Mouse (Mus musculus) liver, embryonic 12.5 days (tissue): ENCODE results near the gene Agbl3. TPM values are rescaled to one million over a fixed set of nuclear protein-coding genes. Genes with fewer than 3 reads are reported as not detected.

ENCODE experiments used
- ATAC-seq: fragments of 200-750 bp; cut with Nextera tagmentation; 2 replicates; pipeline ENCODE4 v1.8.0; 2017; ENCODE audit warnings: moderate number of reproducible peaks, mild to moderate bottlenecking, moderate library complexity
- H3K27ac ChIP-seq: fragments of 300-500 bp; sonication (generic); 2 replicates; pipeline ENCODE4 v1.5.1; 2016; ENCODE audit warnings: mild to moderate bottlenecking
- H3K27me3 ChIP-seq: fragments of 300-500 bp; sonication (generic); replicated peaks from 2 replicates; pipeline ENCODE4 v1.6.1; 2016; ENCODE audit warnings: mild to moderate bottlenecking, moderate library complexity
- H3K36me3 ChIP-seq: fragments of 300-500 bp; sonication (generic); 2 replicates; pipeline ENCODE4 v1.6.1; 2016; ENCODE audit warnings: mild to moderate bottlenecking, moderate library complexity
- H3K4me1 ChIP-seq: fragments of 300-500 bp; sonication (generic); 2 replicates; pipeline ENCODE4 v1.6.1; 2016
- H3K4me2 ChIP-seq: fragments of 300-500 bp; sonication (generic); 2 replicates; pipeline ENCODE4 v1.6.1; 2016; ENCODE audit warnings: mild to moderate bottlenecking, moderate library complexity
- H3K4me3 ChIP-seq: fragments of 300-500 bp; sonication (generic); 2 replicates; pipeline ENCODE4 v1.5.1; 2016; ENCODE audit warnings: mild to moderate bottlenecking, moderate library complexity
- H3K9ac ChIP-seq: fragments of 300-500 bp; sonication (generic); 2 replicates; pipeline ENCODE4 v1.6.1; 2016; ENCODE audit warnings: mild to moderate bottlenecking, moderate library complexity
- H3K9me3 ChIP-seq: fragments of 300-500 bp; sonication (generic); replicated peaks from 2 replicates; pipeline ENCODE4 v1.6.1; 2016; ENCODE audit warnings: mild to moderate bottlenecking, moderate library complexity
- WGBS: fragments of 180-500 bp; shearing (Covaris S2); methylation state at CpG from one replicate; pipeline ENCODE4 v1.1.7; 2016; ENCODE audit not compliant: insufficient replicate concordance; 5-methylcytosine and 5-hydroxymethylcytosine counted together
- polyA plus RNA-seq: library from polyadenylated mRNA; unstranded; fragments of >200 nt; fragmentation: Nextera tagmentation; extraction: Ambion mirVana; gene quantifications from 2 replicates; pipeline ENCODE4 v1.2.1, GENCODE M21; 2016

Gene Agbl3
- polyA plus RNA-seq, 1 experiment from 2014 or later: 6.0 TPM

GRCm38 (mm10) chr6:34758340-34758739 is 21.9 kb upstream of the Agbl3 start:
- ATAC-seq: no peak
- no peak overlapping the region for H3K9ac ChIP-seq
- WGBS: 85% methylated on average over 2 of the region's 2 CpGs
- no peaks in the 10 kb centered on the region for H3K27me3 ChIP-seq
- no peak overlapping the region for H3K27ac ChIP-seq
- H3K4me2 ChIP-seq: no peak overlapping the region
- no peak overlapping the region for H3K4me3 ChIP-seq
- H3K4me1 ChIP-seq: peaks cover 5% of the 10 kb centered on the region; the same call in 1 of the 2 replicates
- no peaks in the 10 kb centered on the region for H3K9me3 ChIP-seq
- H3K36me3 ChIP-seq: peaks cover 31% of the 10 kb centered on the region

DNA sequence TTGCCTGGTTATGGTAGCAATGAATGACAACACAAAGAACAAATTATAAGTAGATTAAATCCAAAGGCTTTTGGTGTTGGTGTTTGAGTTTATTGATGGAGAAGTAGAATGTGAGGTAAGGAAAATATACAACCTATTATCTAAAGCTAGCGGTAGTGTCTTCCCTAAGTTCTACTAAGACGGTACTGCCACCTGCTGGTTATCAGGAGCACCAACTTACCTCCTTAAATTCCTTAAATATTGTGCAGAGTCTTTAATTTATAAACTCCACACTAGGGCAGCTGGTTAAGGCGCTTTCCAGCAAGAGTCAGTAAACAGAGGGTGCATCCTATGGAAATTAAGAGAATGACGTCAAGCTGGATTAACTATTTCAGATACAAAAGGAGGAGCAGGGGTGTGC is 20.2 kb upstream of the Agbl3 start:
- H3K9ac ChIP-seq: no peak overlapping the region
- no peak overlapping the region for H3K4me2 ChIP-seq
- H3K27me3 ChIP-seq: no peaks in the 10 kb centered on the region
- H3K4me1 ChIP-seq: peaks cover 5% of the 10 kb centered on the region; the same call in 1 of the 2 replicates
- H3K9me3 ChIP-seq: no peaks in the 10 kb centered on the region
- H3K4me3 ChIP-seq: no peak overlapping the region
- WGBS: 42% methylated on average over 4 of the region's 4 CpGs
- H3K27ac ChIP-seq: no peak overlapping the region
- peaks cover 39% of the 10 kb centered on the region for H3K36me3 ChIP-seq
- no peak for ATAC-seq

- Histone ChIP-seq H3K36me3 (peaks cover 44% of the 10 kb centered on the region), H3K9me3 (no peaks in the 10 kb centered on the region), H3K9ac (no peak overlapping the region), H3K4me2 (no peak overlapping the region), H3K4me1 (peaks cover 23% of the 10 kb centered on the region), H3K27me3 (no peaks in the 10 kb centered on the region), H3K4me3 (no peak overlapping the region), H3K27ac (no peak overlapping the region)
- 0 out of 2 replicates have a peak, but pooled peaks have one; percentile 59 for ATAC-seq
- 61% methylated on average over 5 of the region's 5 CpGs for WGBS
Measured at GRCm38 (mm10) chr6:34765721-34766120, 14.5 kb upstream of the Agbl3 start.

GRCm38 (mm10) chr6:34769984-34770383 is 10.2 kb upstream of the Agbl3 start:
- no peaks in the 10 kb centered on the region for H3K27me3 ChIP-seq
- ATAC-seq: no peak
- no peak overlapping the region for H3K4me3 ChIP-seq
- H3K4me1 ChIP-seq: peaks cover 20% of the 10 kb centered on the region
- H3K4me2 ChIP-seq: no peak overlapping the region
- H3K36me3 ChIP-seq: peaks cover 42% of the 10 kb centered on the region
- no peaks in the 10 kb centered on the region for H3K9me3 ChIP-seq
- WGBS: 82% methylated on average over 2 of the region's 2 CpGs
- H3K27ac ChIP-seq: no peak overlapping the region
- H3K9ac ChIP-seq: no peak overlapping the region

GRCm38 (mm10) chr6:34770491-34770890 is 9.7 kb upstream of the Agbl3 start:
- Histone ChIP-seq H3K4me2 (no peak overlapping the region), H3K36me3 (peaks cover 40% of the 10 kb centered on the region), H3K27me3 (no peaks in the 10 kb centered on the region), H3K4me3 (no peak overlapping the region), H3K9ac (no peak overlapping the region), H3K27ac (no peak overlapping the region), H3K9me3 (no peaks in the 10 kb centered on the region), H3K4me1 (peaks cover 19% of the 10 kb centered on the region)
- 59% methylated on average over 6 of the region's 6 CpGs for WGBS
- ATAC-seq: no peak

- Histone ChIP-seq H3K9ac (no peak overlapping the region), H3K9me3 (no peaks in the 10 kb centered on the region), H3K4me1 (peaks cover 4% of the 10 kb centered on the region; the same call in 1 of the 2 replicates), H3K4me3 (no peak overlapping the region), H3K36me3 (peaks cover 10% of the 10 kb centered on the region; the same call in 1 of the 2 replicates), H3K4me2 (no peak overlapping the region), H3K27me3 (no peaks in the 10 kb centered on the region), H3K27ac (no peak overlapping the region)
- ATAC-seq: no peak
Measured at GRCm38 (mm10) chr6:34776396-34776795, 3.8 kb upstream of the Agbl3 start.

GRCm38 (mm10) chr6:34777094-34777493 is 3.1 kb upstream of the Agbl3 start:
- peaks cover 4% of the 10 kb centered on the region; the same call in 1 of the 2 replicates for H3K4me1 ChIP-seq
- no peak overlapping the region for H3K9ac ChIP-seq
- no peak overlapping the region for H3K27ac ChIP-seq
- H3K4me2 ChIP-seq: no peak overlapping the region
- no peaks in the 10 kb centered on the region for H3K9me3 ChIP-seq
- ATAC-seq: no peak
- H3K4me3 ChIP-seq: no peak overlapping the region
- 67% methylated on average over 2 of the region's 2 CpGs for WGBS
- peaks cover 7% of the 10 kb centered on the region; the same call in 1 of the 2 replicates for H3K36me3 ChIP-seq
- no peaks in the 10 kb centered on the region for H3K27me3 ChIP-seq

DNA sequence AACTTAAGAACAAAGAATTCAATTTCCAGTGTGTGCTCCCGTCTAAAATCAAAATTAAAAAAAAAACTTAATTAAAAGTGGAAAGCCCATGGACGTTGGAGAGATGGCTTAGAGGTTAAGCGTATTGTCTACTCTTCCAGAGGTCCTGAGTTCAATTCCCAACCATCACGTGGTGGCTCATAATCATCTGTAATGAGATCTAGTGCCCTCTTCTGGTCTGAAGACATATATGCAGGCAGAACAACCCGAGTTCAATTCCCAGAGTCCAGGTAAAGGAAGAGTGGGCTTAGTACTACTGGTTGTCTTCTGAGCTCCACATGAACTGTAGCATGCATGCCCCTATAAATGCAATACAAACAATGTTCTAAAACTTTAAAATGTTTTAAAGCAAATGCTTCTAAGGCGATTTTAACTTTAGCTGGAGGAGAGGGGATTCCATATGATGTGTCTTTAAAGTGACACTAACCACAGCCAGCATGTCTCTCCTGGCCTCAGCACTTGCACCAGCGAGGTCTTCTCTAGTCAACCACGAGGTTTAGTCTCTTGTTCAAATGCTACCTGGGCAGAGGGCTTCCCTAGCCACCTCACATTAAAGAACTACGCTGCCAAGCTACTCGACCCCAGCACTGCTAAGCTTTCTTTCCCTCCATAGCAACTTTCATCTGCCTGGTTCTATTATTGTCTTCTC is 2.1 kb upstream of the Agbl3 start:
- Histone ChIP-seq H3K36me3 (0 out of 2 replicates have a peak, but pooled peaks cover 3% of the 10 kb centered on the region), H3K4me3 (no peak overlapping the region), H3K27ac (no peak overlapping the region), H3K27me3 (no peaks in the 10 kb centered on the region), H3K9me3 (no peaks in the 10 kb centered on the region), H3K9ac (no peak overlapping the region), H3K4me2 (no peak overlapping the region), H3K4me1 (peaks cover 6% of the 10 kb centered on the region; the same call in 1 of the 2 replicates)
- no peak for ATAC-seq
- 57% methylated on average over 10 of the region's 10 CpGs for WGBS

DNA sequence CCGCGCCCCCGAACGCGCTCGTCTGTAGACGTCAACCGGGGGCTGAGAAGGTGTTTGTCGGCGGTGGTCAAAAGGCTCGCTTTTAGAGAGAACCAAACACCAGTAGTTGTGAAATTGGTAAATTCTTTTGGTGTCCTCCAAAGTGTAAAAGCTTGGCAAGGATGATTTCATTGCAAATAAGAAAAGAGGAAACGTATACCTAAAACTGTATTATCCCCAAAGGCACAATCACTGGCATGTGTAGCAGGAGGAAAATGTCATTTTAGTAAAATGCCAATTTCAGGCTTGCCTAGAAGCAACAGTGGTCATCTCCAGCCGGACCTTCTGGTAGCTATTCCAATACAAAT is 684 bp downstream of the Agbl3 start:
- Histone ChIP-seq H3K27ac (peak overlapping the region; percentile 99), H3K27me3 (no peaks in the 10 kb centered on the region), H3K4me1 (peaks cover 6% of the 10 kb centered on the region; the same call in 1 of the 2 replicates), H3K4me3 (peak overlapping the region; percentile 79), H3K9me3 (no peaks in the 10 kb centered on the region), H3K4me2 (peak overlapping the region; percentile 94), H3K36me3 (peaks cover 7% of the 10 kb centered on the region), H3K9ac (peak overlapping the region; percentile 94)
- ATAC-seq: no peak
- WGBS: 3% methylated on average over 13 of the region's 13 CpGs

DNA sequence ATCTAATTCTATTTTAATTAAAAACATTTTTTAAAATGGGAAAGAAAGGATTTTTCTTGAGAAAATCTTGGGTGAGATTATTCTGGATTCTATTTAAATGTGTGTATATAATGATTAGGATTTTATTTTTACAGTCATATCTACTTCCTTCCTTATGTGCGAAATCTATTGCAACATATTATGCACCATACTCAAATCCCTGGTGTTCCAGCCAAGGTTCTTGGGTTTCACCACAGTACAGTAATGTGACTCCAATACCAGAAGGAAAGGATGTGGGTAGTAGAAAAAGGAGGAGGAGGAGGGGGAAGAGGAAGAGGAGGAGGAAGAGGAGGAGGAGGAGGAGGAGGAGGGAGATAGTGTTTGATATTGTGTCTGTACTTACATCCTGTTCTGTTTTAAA is 2.3 kb downstream of the Agbl3 start:
- no peak overlapping the region for H3K4me3 ChIP-seq
- H3K4me1 ChIP-seq: peaks cover 6% of the 10 kb centered on the region; the same call in 1 of the 2 replicates
- no peaks in the 10 kb centered on the region for H3K9me3 ChIP-seq
- no peak for ATAC-seq
- no peak overlapping the region for H3K4me2 ChIP-seq
- H3K9ac ChIP-seq: no peak overlapping the region
- H3K27me3 ChIP-seq: no peaks in the 10 kb centered on the region
- WGBS: 77% methylated on average over 1 of the region's 1 CpGs
- peaks cover 13% of the 10 kb centered on the region for H3K36me3 ChIP-seq
- H3K27ac ChIP-seq: no peak overlapping the region

GRCm38 (mm10) chr6:34796881-34797280 is 16.6 kb downstream of the Agbl3 start:
- peaks cover 5% of the 10 kb centered on the region for H3K4me1 ChIP-seq
- H3K9me3 ChIP-seq: no peaks in the 10 kb centered on the region
- 0 out of 2 replicates have a peak, but pooled peaks have one; percentile 49 for ATAC-seq
- no peak overlapping the region for H3K9ac ChIP-seq
- WGBS: 55% methylated on average over 3 of the region's 3 CpGs
- H3K4me2 ChIP-seq: no peak overlapping the region
- no peaks in the 10 kb centered on the region for H3K27me3 ChIP-seq
- H3K36me3 ChIP-seq: no peaks in the 10 kb centered on the region
- H3K4me3 ChIP-seq: no peak overlapping the region
- H3K27ac ChIP-seq: no peak overlapping the region

DNA sequence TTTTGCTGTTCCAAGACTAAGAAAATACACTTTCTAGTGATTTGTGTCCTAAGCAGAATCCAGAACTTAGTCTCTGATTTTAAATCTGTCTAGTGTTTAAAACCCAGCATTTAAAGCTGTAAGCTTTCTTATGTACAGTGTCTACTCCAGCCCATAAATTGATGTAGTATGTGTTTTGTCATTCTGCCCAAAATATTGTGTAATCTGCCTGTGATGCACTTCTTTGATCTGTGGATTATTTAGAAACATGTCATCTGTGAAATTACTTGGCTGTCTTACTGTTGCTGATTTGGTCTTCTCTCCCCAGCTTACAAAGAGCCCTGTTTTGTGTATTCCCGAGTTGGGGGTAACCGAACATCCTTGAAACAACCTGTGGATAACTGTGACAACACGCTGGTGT is 17.7 kb downstream of the Agbl3 start:
- Histone ChIP-seq H3K4me3 (no peak overlapping the region), H3K27ac (no peak overlapping the region), H3K4me2 (no peak overlapping the region), H3K36me3 (no peaks in the 10 kb centered on the region), H3K9me3 (no peaks in the 10 kb centered on the region), H3K9ac (no peak overlapping the region), H3K27me3 (no peaks in the 10 kb centered on the region), H3K4me1 (peaks cover 5% of the 10 kb centered on the region)
- 71% methylated on average over 3 of the region's 3 CpGs for WGBS
- ATAC-seq: no peak

- H3K27me3 ChIP-seq: no peaks in the 10 kb centered on the region
- H3K4me2 ChIP-seq: peak overlapping the region; percentile 38
- H3K9me3 ChIP-seq: no peaks in the 10 kb centered on the region
- H3K4me1 ChIP-seq: peaks cover 20% of the 10 kb centered on the region
- H3K4me3 ChIP-seq: no peak overlapping the region
- peak; percentile 99 for ATAC-seq
- no peaks in the 10 kb centered on the region for H3K36me3 ChIP-seq
- H3K27ac ChIP-seq: peak overlapping the region; percentile 66; the same call in 1 of the 2 replicates
- WGBS: 20% methylated on average over 2 of the region's 2 CpGs
- no peak overlapping the region for H3K9ac ChIP-seq
Measured at GRCm38 (mm10) chr6:34805582-34805981, 25.4 kb downstream of the Agbl3 start.
